Mouse (Mus musculus) monocyte, adult 5-6 weeks (primary cell): ENCODE measurements around the gene Abhd16a. TPM values are rescaled to one million over a fixed set of nuclear protein-coding genes. Genes with fewer than 3 reads are reported as not detected.

ENCODE experiments used
- ATAC-seq: fragments of 153-309, 156-312 bp; replicated peaks from 2 replicates; pipeline ENCODE4 v1.8.0; 2017; ENCODE audit warnings: mild to moderate bottlenecking; ENCODE audit not compliant: low TSS enrichment, insufficient number of reproducible peaks, severe bottlenecking, poor library complexity, low FRiP score
- total RNA-seq: library from RNA; stranded (forward); fragments of 200-1000, 200-491, 200-594 nt; gene quantifications from 3 replicates; pipeline ENCODE4 v1.2.3, GENCODE M21; 2017

The Abhd16a gene
- total RNA-seq, 1 experiment from 2014 or later: 24.3 TPM

DNA sequence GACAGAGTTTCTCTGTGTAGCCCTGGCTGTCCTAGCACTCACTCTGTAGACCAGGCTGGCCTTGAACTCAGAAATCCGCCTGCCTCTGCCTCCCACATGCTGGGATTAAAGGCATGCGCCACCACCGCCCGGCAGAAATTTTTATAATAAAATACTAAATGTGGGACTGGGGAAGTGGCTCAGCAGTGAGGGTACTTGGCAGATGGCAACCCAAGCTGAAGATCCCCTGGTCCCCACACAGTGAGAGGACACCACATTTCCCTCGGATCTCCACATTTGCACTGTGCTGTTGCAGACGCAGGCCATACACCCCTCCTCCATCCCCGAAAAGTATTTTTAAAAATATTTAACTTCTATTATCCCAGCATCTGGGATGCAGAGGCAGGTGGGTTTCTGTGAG is 44.5 kb downstream of the Abhd16a start:
- no peak for ATAC-seq

GRCm38 (mm10) chr17:35134801-35135590 is 45.9 kb downstream of the Abhd16a start, which contains the start of gene Bag6:
Gene Bag6 (plus strand): TSS chr17:35135178.
- ATAC-seq: peak; percentile 86

DNA sequence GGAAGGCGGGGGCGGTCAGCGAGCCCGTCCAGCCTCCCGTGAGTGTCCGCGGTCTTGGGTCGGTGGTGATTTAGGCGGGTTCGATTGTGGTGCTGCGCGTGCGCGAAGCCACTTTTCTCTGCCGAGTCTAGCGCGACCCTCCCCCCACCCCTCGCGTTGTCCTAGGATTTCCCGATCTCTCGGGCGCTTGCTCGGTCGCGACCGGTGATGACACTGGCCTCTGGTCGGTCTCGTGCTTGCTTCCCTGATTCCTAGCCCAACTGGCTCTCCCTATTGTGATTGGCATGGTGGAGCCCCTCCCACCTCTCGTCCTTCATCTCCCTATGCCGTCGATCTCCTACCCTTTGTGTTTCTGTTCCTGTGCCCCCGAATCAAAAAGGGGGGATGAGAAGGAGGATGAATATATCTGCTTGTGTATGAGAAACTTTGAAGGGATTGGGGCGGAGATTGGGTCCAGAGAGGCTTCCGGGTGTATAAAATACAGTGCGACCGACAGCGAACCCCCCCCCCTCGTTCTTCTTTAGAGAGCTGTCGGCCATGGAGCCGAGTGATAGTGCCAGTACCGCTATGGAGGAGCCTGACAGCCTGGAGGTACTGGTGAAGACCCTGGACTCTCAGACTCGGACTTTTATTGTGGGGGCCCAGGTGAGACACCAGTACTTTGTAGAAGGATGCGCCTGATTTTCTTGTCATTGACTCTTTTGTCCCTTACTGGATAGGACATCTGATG is 46.7 kb downstream of the Abhd16a start:
- peak; percentile 41 for ATAC-seq

- no peak for ATAC-seq
These were observed 50.2 kb downstream of the Abhd16a start for GRCm38 (mm10) chr17:35139269-35139668.

GRCm38 (mm10) chr17:35140490-35140996 is 51.5 kb downstream of the Abhd16a start:
- no peak for ATAC-seq

DNA sequence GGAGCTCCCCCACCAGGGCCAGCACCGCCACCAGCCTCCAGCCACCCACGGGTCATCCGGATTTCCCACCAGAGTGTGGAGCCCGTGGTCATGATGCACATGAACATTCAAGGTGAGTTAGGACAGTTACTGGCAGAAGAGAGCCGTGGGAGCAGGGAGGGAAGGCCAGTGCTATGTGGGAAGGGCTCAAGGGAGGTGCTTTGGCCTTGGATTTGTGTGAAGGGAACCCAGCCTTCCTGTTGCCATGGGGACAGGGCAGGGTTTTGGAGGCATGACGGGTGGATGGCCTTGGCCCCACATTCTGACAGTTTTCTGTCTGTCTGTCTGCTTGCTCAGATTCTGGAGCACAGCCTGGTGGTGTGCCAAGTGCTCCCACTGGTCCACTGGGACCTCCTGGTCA is 52.9 kb downstream of the Abhd16a start:
- no peak for ATAC-seq

DNA sequence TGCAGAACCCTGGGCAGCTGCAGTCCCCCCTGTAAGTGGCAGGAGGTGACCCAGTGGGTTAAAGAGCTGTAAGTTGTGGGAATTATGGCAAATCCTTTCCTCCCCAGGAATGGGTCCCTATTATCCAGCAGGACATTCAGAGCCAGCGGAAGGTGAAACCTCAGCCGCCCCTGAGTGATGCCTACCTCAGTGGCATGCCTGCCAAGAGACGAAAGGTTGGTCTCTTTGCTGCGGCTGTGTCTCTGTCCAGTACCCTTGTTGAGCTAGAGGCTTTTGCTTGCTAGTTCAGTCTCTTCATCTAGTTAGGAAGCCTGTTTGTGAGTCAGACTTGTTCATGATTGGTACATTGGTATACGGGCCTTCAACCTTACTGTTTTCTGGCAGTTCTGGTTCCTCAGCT is 57.1 kb downstream of the Abhd16a start:
- ATAC-seq: no peak

DNA sequence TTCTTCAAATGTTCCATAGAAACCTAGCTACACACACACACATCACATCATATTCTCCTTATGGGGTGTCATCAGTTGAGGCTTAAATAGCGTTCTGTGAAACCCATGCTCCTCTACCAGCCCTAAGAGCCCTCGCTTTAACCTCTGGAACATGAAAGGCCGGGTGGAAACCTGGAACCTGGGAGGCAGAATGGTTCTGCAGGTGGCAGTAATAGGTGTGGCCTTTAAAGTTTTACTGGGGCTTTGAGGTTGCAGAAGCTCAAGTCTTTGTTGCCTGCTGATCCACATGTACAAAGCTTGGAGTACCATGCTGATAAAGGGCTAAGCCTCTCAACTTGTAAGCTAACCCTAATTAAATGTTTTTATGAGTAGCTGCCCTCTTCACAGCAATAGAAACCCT is 58.3 kb downstream of the Abhd16a start:
- ATAC-seq: no peak

- ATAC-seq: no peak
These were observed 59.0 kb downstream of the Abhd16a start for GRCm38 (mm10) chr17:35147922-35148639.

DNA sequence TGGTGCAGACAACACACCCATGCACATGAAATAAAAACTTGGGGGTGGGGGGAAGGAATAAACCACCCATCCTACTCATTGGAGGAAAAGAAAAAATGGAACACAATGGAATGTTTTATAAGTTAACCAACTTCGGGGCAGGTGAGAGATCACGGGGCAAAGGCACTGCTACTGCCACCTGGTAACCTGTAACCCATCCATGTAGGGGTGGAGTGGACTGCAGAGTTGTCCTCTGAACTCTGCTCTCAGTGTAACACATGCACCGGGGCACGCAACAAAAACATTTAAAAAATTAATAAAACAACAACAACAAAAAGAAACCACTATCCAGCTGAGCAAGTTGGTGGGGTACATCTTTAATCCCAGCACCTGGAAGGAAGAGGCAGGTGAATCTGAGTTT is 63.1 kb downstream of the Abhd16a start:
- no peak for ATAC-seq

Other genes starting within 250 kb of the Abhd16a start
- 55.7 to 103 TPM (median 62.4 TPM) in 3 replicates for gene Skiv2l, start 239.1 kb upstream of the Abhd16a start, total RNA-seq
- gene Nelfe, start 238.9 kb upstream of the Abhd16a start, total RNA-seq: 16.3 to 45.3 TPM (median 33.1 TPM) in 3 replicates
- 1.1 to 4.8 TPM (median 2.8 TPM) in 3 replicates for gene Cfb, start 226.7 kb upstream of the Abhd16a start, total RNA-seq
- gene Zbtb12, start 209.8 kb upstream of the Abhd16a start, total RNA-seq: 0.57 to 1.7 TPM (median 1.6 TPM) in 3 replicates
- not detected in 3 replicates for gene Gm20547, start 207.2 kb upstream of the Abhd16a start, total RNA-seq
- gene C2, start 191.0 kb upstream of the Abhd16a start, total RNA-seq: not detected in 3 replicates
- 92.4 to 105 TPM (median 102 TPM) in 3 replicates for gene Ehmt2, start 190.8 kb upstream of the Abhd16a start, total RNA-seq
- gene Slc44a4, start 174.8 kb upstream of the Abhd16a start, total RNA-seq: not detected in 3 replicates
- 29.6 to 39.9 TPM (median 37.2 TPM) in 3 replicates for gene Neu1, start 158.0 kb upstream of the Abhd16a start, total RNA-seq
- gene Hspa1b, start 130.0 kb upstream of the Abhd16a start, total RNA-seq: 12.5 to 375 TPM (median 15.8 TPM) in 3 replicates
- 1.4 TPM in 1 of 3 replicates, not detected in the others for gene Gm20481, start 119.4 kb upstream of the Abhd16a start, total RNA-seq
- gene Hspa1a, start 117.1 kb upstream of the Abhd16a start, total RNA-seq: 4.9 to 201 TPM (median 8.6 TPM) in 3 replicates
- gene Hspa1l, start 116.6 kb upstream of the Abhd16a start, total RNA-seq: 1.1 to 1.7 TPM in 2 of 3 replicates, not detected in the other
- gene Lsm2, start 107.4 kb upstream of the Abhd16a start, total RNA-seq: 9.3 to 13.9 TPM (median 10.6 TPM) in 3 replicates
- gene Vars, start 88.3 kb upstream of the Abhd16a start, total RNA-seq: 89.9 to 126 TPM (median 116 TPM) in 3 replicates
- not detected in 3 replicates for gene Vwa7, start 72.7 kb upstream of the Abhd16a start, total RNA-seq
- gene Sapcd1, start 61.2 kb upstream of the Abhd16a start, total RNA-seq: 1.2 TPM in 1 of 3 replicates, not detected in the others
- gene Msh5, start 42.5 kb upstream of the Abhd16a start, total RNA-seq: 0.76 to 1.6 TPM in 2 of 3 replicates, not detected in the other
- gene Clic1, start 39.3 kb upstream of the Abhd16a start, total RNA-seq: 356 to 514 TPM (median 477 TPM) in 3 replicates
- 1.1 TPM in 1 of 3 replicates, not detected in the others for gene Ddah2, start 30.2 kb upstream of the Abhd16a start, total RNA-seq
- not detected in 3 replicates for gene Ly6g6c, start 23.9 kb upstream of the Abhd16a start, total RNA-seq
- gene Mpig6b, start 23.1 kb upstream of the Abhd16a start, total RNA-seq: 0.57 to 3.1 TPM (median 0.75 TPM) in 3 replicates
- gene Ly6g6e, start 12.4 kb upstream of the Abhd16a start, total RNA-seq: not detected in 3 replicates
- gene Ly6g6d, start 11.2 kb upstream of the Abhd16a start, total RNA-seq: 2.3 TPM in 1 of 3 replicates, not detected in the others
- gene Ly6g6f, start 3.7 kb upstream of the Abhd16a start, total RNA-seq: 0.39 TPM in 1 of 3 replicates, not detected in the others
- not detected in 3 replicates for gene Ly6g5c, start 19.0 kb downstream of the Abhd16a start, total RNA-seq
- not detected in 3 replicates for gene Ly6g5b, start 26.2 kb downstream of the Abhd16a start, total RNA-seq
- 62.4 to 126 TPM (median 65.8 TPM) in 3 replicates for gene Gpank1, start 32.2 kb downstream of the Abhd16a start, total RNA-seq
- gene Csnk2b, start 32.8 kb downstream of the Abhd16a start, total RNA-seq: 188 to 293 TPM (median 226 TPM) in 3 replicates
- gene D17H6S53E, start 37.1 kb downstream of the Abhd16a start, total RNA-seq: 33.5 to 43.7 TPM (median 42.6 TPM) in 3 replicates
- 1.4 TPM in 1 of 3 replicates, not detected in the others for gene Apom, start 42.8 kb downstream of the Abhd16a start, total RNA-seq
- 72.4 to 192 TPM (median 104 TPM) in 3 replicates for gene Bag6, start 45.9 kb downstream of the Abhd16a start, total RNA-seq
- 21.3 to 57.6 TPM (median 32.1 TPM) in 3 replicates for gene Prrc2a, start 75.6 kb downstream of the Abhd16a start, total RNA-seq
- gene Aif1, start 86.8 kb downstream of the Abhd16a start, total RNA-seq: 20.7 to 64.8 TPM (median 31.9 TPM) in 3 replicates
- gene Lst1, start 99.2 kb downstream of the Abhd16a start, total RNA-seq: 763 to 1,006 TPM (median 964 TPM) in 3 replicates
- 38.1 to 48.1 TPM (median 38.4 TPM) in 3 replicates for gene Ltb, start 105.2 kb downstream of the Abhd16a start, total RNA-seq
- 37.0 to 62.7 TPM (median 38.1 TPM) in 3 replicates for gene Tnf, start 112.7 kb downstream of the Abhd16a start, total RNA-seq
- 1.7 TPM in 1 of 3 replicates, not detected in the others for gene Lta, start 116.1 kb downstream of the Abhd16a start, total RNA-seq
- gene Gm16181, start 131.6 kb downstream of the Abhd16a start, total RNA-seq: 0.64 to 2.9 TPM (median 2.7 TPM) in 3 replicates
- gene Atp6v1g2, start 144.4 kb downstream of the Abhd16a start, total RNA-seq: 1.4 to 6.5 TPM (median 2.6 TPM) in 3 replicates
- gene Nfkbil1, start 146.5 kb downstream of the Abhd16a start, total RNA-seq: 3.6 to 10.9 TPM (median 5.1 TPM) in 3 replicates
- gene Ddx39b, start 152.5 kb downstream of the Abhd16a start, total RNA-seq: 98.8 to 141 TPM (median 101 TPM) in 3 replicates
- 2,987 to 4,272 TPM (median 3,836 TPM) in 3 replicates for gene H2-D1, start 173.5 kb downstream of the Abhd16a start, total RNA-seq
- 0.11 to 0.38 TPM in 2 of 3 replicates, not detected in the other for gene H2-Q1, start 231.1 kb downstream of the Abhd16a start, total RNA-seq